Mouse (Mus musculus) frontal cortex, postnatal 25 days (tissue): ENCODE measurements around the gene Rplp1.
A peak's percentile ranks its signal among the peaks of the same experiment; 100 is the strongest.

Source experiments
- DNase-seq, 2 experiments: peaks; one replicate each; pipeline ENCODE4 v3.0.0; 2022; ENCODE audit warnings: low spot score in 2 of 2

The Rplp1 gene

GRCm38 (mm10) chr9:61911300-61912128 lies 2.8 kb downstream of the Rplp1 start:
- no peak for DNase-seq

GRCm38 (mm10) chr9:61910526-61911256 lies 3.7 kb downstream of the Rplp1 start:
- DNase-seq = no peak

- DNase-seq = no peak
These were observed 4.7 kb downstream of the Rplp1 start for GRCm38 (mm10) chr9:61909633-61910032.

GRCm38 (mm10) chr9:61908832-61909407 lies 5.4 kb downstream of the Rplp1 start:
- no peak for DNase-seq

- DNase-seq = no peak
These were observed 6.0 kb downstream of the Rplp1 start for GRCm38 (mm10) chr9:61908341-61908740.

- no peak for DNase-seq
These were observed 6.6 kb downstream of the Rplp1 start for GRCm38 (mm10) chr9:61907621-61908295.

GRCm38 (mm10) chr9:61906912-61907311 lies 7.4 kb downstream of the Rplp1 start:
- DNase-seq = no peak

GRCm38 (mm10) chr9:61905576-61905975 lies 8.8 kb downstream of the Rplp1 start:
- DNase-seq = no peak

- DNase-seq = no peak
These were observed 10.1 kb downstream of the Rplp1 start for GRCm38 (mm10) chr9:61904201-61904600.

GRCm38 (mm10) chr9:61902445-61902844 lies 11.9 kb downstream of the Rplp1 start:
- DNase-seq = no peak

- no peak for DNase-seq
These were observed 12.8 kb downstream of the Rplp1 start for GRCm38 (mm10) chr9:61901574-61901973.

GRCm38 (mm10) chr9:61899804-61900203 lies 14.5 kb downstream of the Rplp1 start:
- DNase-seq = peak; percentile 87

- DNase-seq = peak; percentile 79 to 85
These were observed 15.9 kb downstream of the Rplp1 start for GRCm38 (mm10) chr9:61898401-61898800.

- no peak for DNase-seq
These were observed 19.3 kb downstream of the Rplp1 start for GRCm38 (mm10) chr9:61895014-61895413.

- DNase-seq = no peak
These were observed 24.5 kb downstream of the Rplp1 start for GRCm38 (mm10) chr9:61889855-61890254.

- DNase-seq = no peak
These were observed 26.5 kb downstream of the Rplp1 start for GRCm38 (mm10) chr9:61887661-61888379.

- no peak for DNase-seq
These were observed 28.4 kb downstream of the Rplp1 start for GRCm38 (mm10) chr9:61885964-61886363.

GRCm38 (mm10) chr9:61884936-61885335 lies 29.4 kb downstream of the Rplp1 start:
- DNase-seq = no peak

- DNase-seq = no peak
These were observed 30.0 kb downstream of the Rplp1 start for GRCm38 (mm10) chr9:61884375-61884774.

- DNase-seq = no peak
These were observed 32.2 kb downstream of the Rplp1 start for GRCm38 (mm10) chr9:61882179-61882578.

- DNase-seq = peak; percentile 71
These were observed 35.5 kb downstream of the Rplp1 start for GRCm38 (mm10) chr9:61878889-61879288.
